Mouse (Mus musculus) neural tube, embryonic 15.5 days (tissue): Measurements from ENCODE around the gene Eef1akmt1. TPM values are rescaled to one million over a fixed set of nuclear protein-coding genes. Genes with fewer than 3 reads are reported as not detected.

Source experiments
- ATAC-seq: fragments of 200-750 bp; cut with Nextera tagmentation; 2 replicates; pipeline ENCODE4 v1.8.0; 2017; ENCODE audit warnings: mild to moderate bottlenecking, moderate TSS enrichment, moderate library complexity; ENCODE audit not compliant: low FRiP score
- H3K27ac ChIP-seq: fragments of 300-500 bp; sonication (generic); replicated peaks from 2 replicates; pipeline ENCODE4 v1.5.1; 2015; ENCODE audit warnings: mild to moderate bottlenecking, inconsistent platforms
- H3K27me3 ChIP-seq: fragments of 300-500 bp; sonication (generic); replicated peaks from 2 replicates; pipeline ENCODE4 v1.6.1; 2015; ENCODE audit warnings: inconsistent platforms
- H3K36me3 ChIP-seq: fragments of 300-500 bp; sonication (generic); 2 replicates; pipeline ENCODE4 v1.6.1; 2015; ENCODE audit warnings: inconsistent platforms
- H3K4me1 ChIP-seq: fragments of 300-500 bp; sonication (generic); 2 replicates; pipeline ENCODE4 v1.6.1; 2015; ENCODE audit warnings: inconsistent platforms
- H3K4me2 ChIP-seq: fragments of 300-500 bp; sonication (generic); 2 replicates; pipeline ENCODE4 v1.6.1; 2015; ENCODE audit warnings: inconsistent platforms, mild to moderate bottlenecking, moderate library complexity
- H3K4me3 ChIP-seq: fragments of 300-500 bp; sonication (generic); replicated peaks from 2 replicates; pipeline ENCODE4 v1.5.1; 2015; ENCODE audit warnings: mild to moderate bottlenecking, inconsistent platforms
- H3K9ac ChIP-seq: fragments of 300-500 bp; sonication (generic); replicated peaks from 2 replicates; pipeline ENCODE4 v1.6.1; 2015; ENCODE audit warnings: mild to moderate bottlenecking, inconsistent platforms
- H3K9me3 ChIP-seq: fragments of 300-500 bp; sonication (generic); replicated peaks from 2 replicates; pipeline ENCODE4 v1.6.1; 2016; ENCODE audit warnings: inconsistent platforms
- WGBS: fragments of 180-500 bp; shearing (Covaris S2); methylation state at CpG from one replicate; pipeline ENCODE4 v1.1.7; 2015; ENCODE audit warnings: mixed read lengths; 5-methylcytosine and 5-hydroxymethylcytosine counted together
- polyA plus RNA-seq: library from polyadenylated mRNA; unstranded; fragments of >200 nt; fragmentation: Nextera tagmentation; extraction: Ambion mirVana; gene quantifications from 2 replicates; pipeline ENCODE4 v1.2.1, GENCODE M21; 2015

Eef1akmt1 gene
- polyA plus RNA-seq, 1 experiment from 2014 or later: 104 TPM

DNA sequence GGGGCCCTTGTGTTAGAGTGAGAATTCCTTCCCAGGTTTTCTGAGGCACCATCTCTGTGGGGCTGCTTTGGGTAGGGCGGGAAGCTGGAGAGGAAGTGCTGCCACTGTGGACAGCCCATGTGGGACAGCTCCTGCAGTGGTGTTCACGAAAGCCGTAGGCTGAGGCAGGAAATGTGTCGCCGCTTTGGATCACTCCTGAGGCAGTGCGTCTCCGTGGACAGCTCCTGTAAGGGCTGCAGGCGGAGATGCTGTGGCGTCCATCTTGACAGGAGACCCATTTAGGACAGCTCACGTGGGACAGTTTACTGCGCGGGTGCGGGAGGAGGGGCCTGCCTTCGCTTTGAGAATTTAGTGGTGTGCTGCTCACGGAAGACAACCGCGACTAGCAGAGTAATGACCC, 25.9 kb downstream of the Eef1akmt1 start:
- no peaks in the 10 kb centered on the region for H3K9me3 ChIP-seq
- no peak for ATAC-seq
- H3K4me2 ChIP-seq: no peak overlapping the region
- no peaks in the 10 kb centered on the region for H3K27me3 ChIP-seq
- H3K4me3 ChIP-seq: no peak overlapping the region
- H3K9ac ChIP-seq: no peak overlapping the region
- peaks cover 32% of the 10 kb centered on the region for H3K36me3 ChIP-seq
- 80% methylated on average over 17 of the region's 17 CpGs for WGBS
- H3K27ac ChIP-seq: no peak overlapping the region
- H3K4me1 ChIP-seq: no peaks in the 10 kb centered on the region

DNA sequence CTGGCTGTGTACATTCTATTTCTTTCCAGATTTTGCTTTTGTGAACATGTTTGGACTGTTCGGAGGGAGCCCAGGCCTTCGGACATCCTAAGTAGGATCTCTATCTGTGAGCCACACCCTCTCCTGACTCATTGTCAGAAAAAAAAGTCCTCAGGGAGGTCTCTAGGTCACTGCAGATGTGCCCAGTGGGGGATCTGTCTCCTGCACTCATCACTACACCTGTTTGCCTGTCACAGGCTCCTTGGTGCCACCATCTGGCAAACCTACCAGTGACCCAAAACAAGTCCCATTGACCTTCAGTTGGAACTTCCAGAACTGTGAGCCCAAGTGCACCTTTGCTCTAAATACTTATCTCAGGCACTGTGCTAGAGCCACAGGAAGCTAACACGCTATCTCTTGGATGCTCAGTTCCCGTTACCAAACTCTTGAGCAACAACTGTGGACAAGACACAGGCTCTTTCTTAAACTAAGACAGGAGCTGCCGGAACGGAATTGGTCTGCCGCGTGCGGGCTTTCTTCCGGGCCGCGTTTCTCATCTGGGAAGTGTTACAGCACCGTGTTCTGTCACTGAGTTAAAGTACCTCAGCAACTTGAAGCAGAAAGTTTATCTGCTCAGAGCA, 27.9 kb downstream of the Eef1akmt1 start:
- 94% methylated on average over 13 of the region's 13 CpGs for WGBS
- Histone ChIP-seq H3K4me1 (no peaks in the 10 kb centered on the region), H3K27me3 (no peaks in the 10 kb centered on the region), H3K9me3 (no peaks in the 10 kb centered on the region), H3K27ac (no peak overlapping the region), H3K9ac (no peak overlapping the region), H3K4me2 (no peak overlapping the region), H3K4me3 (no peak overlapping the region), H3K36me3 (peaks cover 22% of the 10 kb centered on the region)
- ATAC-seq: no peak

DNA sequence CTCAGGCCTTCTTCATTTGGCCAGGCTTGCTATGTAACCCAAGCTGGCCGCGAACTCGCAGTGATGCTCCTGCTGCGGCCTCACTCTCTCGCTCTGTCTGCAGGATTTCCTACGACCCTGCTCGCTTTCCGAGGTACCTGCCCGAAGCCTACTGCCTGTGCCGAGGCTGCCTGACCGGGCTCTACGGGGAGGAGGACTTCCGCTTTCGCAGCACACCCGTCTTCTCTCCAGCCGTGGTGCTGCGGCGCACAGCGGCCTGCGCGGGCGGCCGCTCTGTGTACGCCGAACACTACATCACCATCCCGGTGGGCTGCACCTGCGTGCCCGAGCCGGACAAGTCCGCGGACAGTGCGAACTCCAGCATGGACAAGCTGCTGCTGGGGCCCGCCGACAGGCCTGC, 29.2 kb downstream of the Eef1akmt1 start:
- Histone ChIP-seq H3K4me1 (peaks cover 7% of the 10 kb centered on the region), H3K36me3 (peaks cover 22% of the 10 kb centered on the region), H3K9ac (no peak overlapping the region), H3K4me3 (no peak overlapping the region), H3K27ac (no peak overlapping the region), H3K9me3 (no peaks in the 10 kb centered on the region), H3K27me3 (no peaks in the 10 kb centered on the region), H3K4me2 (no peak overlapping the region)
- ATAC-seq: no peak
- 70% methylated on average over 34 of the region's 34 CpGs for WGBS

- Histone ChIP-seq H3K9me3 (no peaks in the 10 kb centered on the region), H3K36me3 (peaks cover 22% of the 10 kb centered on the region), H3K9ac (no peak overlapping the region), H3K27me3 (no peaks in the 10 kb centered on the region), H3K4me1 (peaks cover 15% of the 10 kb centered on the region), H3K4me2 (no peak overlapping the region), H3K27ac (no peak overlapping the region), H3K4me3 (no peak overlapping the region)
- no peak for ATAC-seq
- WGBS: 89% methylated on average over 11 of the region's 11 CpGs
Observed at GRCm38 (mm10) chr14:57540683-57541082, 30.7 kb downstream of the Eef1akmt1 start.

DNA sequence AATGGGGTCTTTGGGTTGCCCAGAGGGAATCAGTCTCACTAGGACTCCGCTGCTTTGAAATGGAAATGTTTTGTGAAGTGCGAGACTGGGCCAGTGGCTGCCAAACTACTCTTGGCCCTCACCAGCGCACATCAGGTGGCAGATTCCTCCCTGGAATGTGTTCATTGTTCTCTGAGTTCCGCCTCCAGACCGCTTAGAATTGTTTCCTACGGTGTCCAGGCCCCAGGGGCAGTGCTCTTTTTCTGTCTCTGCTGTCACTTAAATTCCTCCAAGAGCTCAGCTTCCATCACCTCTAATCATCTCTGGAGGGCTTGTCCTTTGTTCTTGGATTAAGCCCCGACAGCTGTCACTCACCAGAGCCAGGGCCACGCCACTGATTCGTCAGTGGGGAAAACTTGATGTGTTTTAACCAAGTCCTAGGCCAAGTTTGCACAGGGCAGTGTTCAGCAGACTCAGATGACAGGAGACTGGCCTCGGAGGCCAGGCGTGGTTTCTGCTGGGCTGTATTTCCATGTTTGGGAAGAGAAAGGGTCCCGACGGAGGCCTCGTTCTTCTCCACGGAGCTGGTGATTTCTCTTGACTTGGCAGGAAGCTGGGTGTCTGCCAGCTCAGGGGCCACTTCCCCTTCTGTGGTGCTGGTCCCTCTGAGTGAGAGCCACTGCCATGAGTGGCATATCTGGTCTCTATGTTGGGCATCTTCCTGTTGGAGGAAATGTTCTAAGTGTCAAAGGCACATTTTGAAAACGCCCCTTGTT, 34.0 kb downstream of the Eef1akmt1 start:
- ATAC-seq: 0 out of 2 replicates have a peak, but pooled peaks have one; percentile 12
- H3K4me1 ChIP-seq: peaks cover 34% of the 10 kb centered on the region
- 14% methylated on average over 16 of the region's 16 CpGs for WGBS
- no peak overlapping the region for H3K9ac ChIP-seq
- H3K9me3 ChIP-seq: no peaks in the 10 kb centered on the region
- H3K27me3 ChIP-seq: no peaks in the 10 kb centered on the region
- H3K4me3 ChIP-seq: no peak overlapping the region
- 0 out of 2 replicates have a peak overlapping the region, but pooled peaks have one; percentile 18 for H3K27ac ChIP-seq
- H3K36me3 ChIP-seq: peaks cover 7% of the 10 kb centered on the region
- H3K4me2 ChIP-seq: peak overlapping the region; percentile 20

DNA sequence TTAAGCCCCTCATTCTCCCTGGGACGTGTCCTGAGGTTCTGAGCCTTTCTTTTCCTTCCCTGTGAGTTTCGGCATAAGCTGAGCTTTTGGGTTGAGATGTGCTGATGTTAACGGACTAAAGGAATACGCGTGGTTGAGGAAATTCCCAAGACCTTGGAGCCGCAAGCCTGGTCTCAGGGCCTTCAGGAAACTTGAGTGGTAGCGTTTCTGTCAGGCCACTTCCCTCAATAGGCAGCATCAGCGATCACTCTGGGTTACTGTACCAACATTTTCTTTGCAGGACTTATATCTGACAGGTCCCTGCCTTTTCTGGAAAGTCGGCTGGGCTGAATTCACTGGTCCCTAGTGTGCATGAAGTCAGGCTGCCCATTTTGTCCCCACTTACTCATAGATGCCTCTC, 34.6 kb downstream of the Eef1akmt1 start:
- Histone ChIP-seq H3K4me3 (no peak overlapping the region), H3K4me1 (peaks cover 34% of the 10 kb centered on the region), H3K9me3 (no peaks in the 10 kb centered on the region), H3K4me2 (no peak overlapping the region), H3K27me3 (no peaks in the 10 kb centered on the region), H3K27ac (0 out of 2 replicates have a peak overlapping the region, but pooled peaks have one; percentile 18), H3K36me3 (0 out of 2 replicates have a peak, but pooled peaks cover under 1% of the 10 kb centered on the region), H3K9ac (no peak overlapping the region)
- no peak for ATAC-seq
- 54% methylated on average over 9 of the region's 9 CpGs for WGBS

DNA sequence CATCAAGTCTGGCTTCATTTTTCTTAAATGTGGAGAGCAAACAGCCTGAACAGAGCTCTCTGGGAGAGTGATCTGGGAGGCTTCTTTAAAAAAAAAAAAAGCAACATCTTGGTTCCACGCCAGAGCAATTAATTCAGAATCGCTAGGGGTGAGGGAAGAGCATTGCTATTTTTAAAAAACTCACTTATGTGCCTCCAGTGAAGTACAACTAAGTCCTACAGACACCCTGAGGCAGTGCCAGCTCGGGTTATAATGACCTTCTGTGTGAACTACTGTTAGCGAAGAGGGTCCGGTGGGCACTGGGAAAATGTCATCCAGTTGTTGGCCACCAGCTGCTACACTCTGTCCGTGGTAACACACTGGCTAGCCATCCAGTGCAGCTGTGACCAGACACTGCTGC, 35.8 kb downstream of the Eef1akmt1 start:
- Histone ChIP-seq H3K9me3 (no peaks in the 10 kb centered on the region), H3K4me2 (no peak overlapping the region), H3K4me3 (no peak overlapping the region), H3K4me1 (peaks cover 34% of the 10 kb centered on the region), H3K27ac (0 out of 2 replicates have a peak overlapping the region, but pooled peaks have one; percentile 2), H3K9ac (no peak overlapping the region), H3K36me3 (no peaks in the 10 kb centered on the region), H3K27me3 (no peaks in the 10 kb centered on the region)
- 43% methylated on average over 6 of the region's 6 CpGs for WGBS
- ATAC-seq: peak; percentile 30; the same call in 1 of the 2 replicates

DNA sequence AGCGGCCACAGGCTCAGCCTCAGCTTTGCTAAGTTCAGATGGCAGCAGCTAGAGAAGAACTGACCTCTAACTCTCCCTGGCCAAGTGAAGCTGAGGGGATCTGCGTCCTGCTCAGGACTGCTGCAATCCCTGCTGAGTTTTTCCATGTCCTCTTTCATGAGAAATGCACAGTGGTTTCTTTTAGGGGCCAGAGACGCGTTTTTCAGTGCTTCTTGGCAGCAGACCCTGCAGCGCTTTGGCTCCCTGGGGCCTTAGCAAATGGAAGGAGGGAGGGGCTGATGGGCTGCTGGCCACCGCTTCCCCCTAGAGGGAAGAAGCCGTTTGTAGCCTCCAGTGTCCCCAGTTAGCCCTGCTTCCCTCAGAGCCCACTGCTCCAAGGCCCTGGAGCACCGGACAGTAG, 36.5 kb downstream of the Eef1akmt1 start:
- Histone ChIP-seq H3K4me2 (peak overlapping the region; percentile 19), H3K9me3 (no peaks in the 10 kb centered on the region), H3K9ac (no peak overlapping the region), H3K4me1 (peaks cover 34% of the 10 kb centered on the region), H3K4me3 (no peak overlapping the region), H3K27me3 (no peaks in the 10 kb centered on the region), H3K27ac (0 out of 2 replicates have a peak overlapping the region, but pooled peaks have one; percentile 2), H3K36me3 (no peaks in the 10 kb centered on the region)
- peak; percentile 51; the same call in 1 of the 2 replicates for ATAC-seq
- WGBS: 12% methylated on average over 8 of the region's 8 CpGs

DNA sequence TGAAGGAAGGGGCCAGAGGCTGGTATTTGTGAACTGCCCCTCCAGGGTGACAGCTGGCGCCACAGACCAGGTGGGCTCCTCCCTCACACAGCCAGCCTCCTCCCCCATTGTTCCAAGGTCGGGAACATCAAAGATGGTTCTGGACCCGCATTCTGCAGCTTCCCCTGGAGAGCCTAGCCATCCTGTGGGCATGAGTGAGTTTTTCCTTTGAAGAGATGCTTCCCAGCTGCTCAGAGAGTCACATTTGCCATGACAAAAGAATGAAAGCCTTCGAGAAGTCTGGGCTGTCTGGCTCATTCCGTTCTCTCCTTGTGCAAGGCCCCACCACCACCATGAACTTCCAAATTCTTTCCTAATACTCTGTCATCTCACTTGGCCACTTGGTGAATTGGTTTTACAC, 37.1 kb downstream of the Eef1akmt1 start:
- no peak for ATAC-seq
- H3K36me3 ChIP-seq: no peaks in the 10 kb centered on the region

DNA sequence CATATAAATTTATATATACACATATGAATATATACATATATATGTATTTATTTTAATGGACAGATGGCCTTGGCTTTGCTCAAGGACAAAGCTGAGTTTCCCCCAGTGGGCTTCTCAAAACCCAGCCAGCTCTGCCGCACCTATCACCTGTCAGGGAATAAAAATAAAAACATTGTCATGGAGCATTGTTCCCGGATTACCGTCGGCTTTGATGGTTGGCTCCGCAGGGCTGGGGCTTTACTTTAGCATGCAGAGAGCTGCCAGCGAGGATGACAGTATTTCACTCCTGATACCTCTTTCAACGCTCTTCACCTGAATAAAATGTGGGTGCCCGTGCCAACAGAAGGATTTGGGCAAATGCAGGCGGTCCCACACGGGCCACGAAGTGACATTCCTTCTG, 37.6 kb downstream of the Eef1akmt1 start:
- H3K9ac ChIP-seq: no peak overlapping the region
- H3K9me3 ChIP-seq: no peaks in the 10 kb centered on the region
- H3K27me3 ChIP-seq: no peaks in the 10 kb centered on the region
- H3K4me2 ChIP-seq: no peak overlapping the region
- no peak overlapping the region; the same call in 1 of the 2 replicates for H3K27ac ChIP-seq
- peaks cover 41% of the 10 kb centered on the region for H3K4me1 ChIP-seq
- no peak overlapping the region for H3K4me3 ChIP-seq
- no peak for ATAC-seq
- H3K36me3 ChIP-seq: no peaks in the 10 kb centered on the region
- 16% methylated on average over 11 of the region's 11 CpGs for WGBS

More for the DNA sequence above, 37.1 kb downstream of the Eef1akmt1 start:
- Histone ChIP-seq H3K9ac (no peak overlapping the region), H3K27me3 (no peaks in the 10 kb centered on the region), H3K27ac (peak overlapping the region; percentile 2; the same call in 1 of the 2 replicates), H3K4me2 (peak overlapping the region; percentile 19; the same call in 1 of the 2 replicates), H3K4me3 (no peak overlapping the region), H3K9me3 (no peaks in the 10 kb centered on the region), H3K4me1 (peaks cover 40% of the 10 kb centered on the region)
- 15% methylated on average over 5 of the region's 5 CpGs for WGBS

DNA sequence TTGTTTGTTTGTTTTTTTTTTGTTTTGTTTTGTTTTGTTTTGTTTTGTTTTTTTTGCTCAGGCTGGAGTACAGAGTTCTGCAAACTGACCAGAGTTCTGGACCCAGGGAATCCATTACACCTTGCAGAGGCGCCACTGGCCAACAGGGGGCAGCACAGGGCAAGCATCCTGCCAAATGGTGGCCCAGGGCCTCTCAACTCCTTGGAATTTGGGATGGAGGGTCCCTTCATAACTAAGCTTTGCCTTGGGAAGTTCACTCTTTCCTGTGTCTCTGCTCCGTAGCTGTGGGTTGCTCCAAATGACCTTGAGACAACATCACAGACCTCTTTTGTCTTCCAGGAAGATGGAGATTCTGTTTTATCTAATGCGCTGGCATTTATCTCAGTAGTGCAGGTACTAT, 38.2 kb downstream of the Eef1akmt1 start:
- H3K36me3 ChIP-seq: no peaks in the 10 kb centered on the region
- H3K4me1 ChIP-seq: peaks cover 41% of the 10 kb centered on the region
- WGBS: 39% methylated on average over 3 of the region's 3 CpGs
- H3K4me2 ChIP-seq: no peak overlapping the region
- no peak overlapping the region for H3K4me3 ChIP-seq
- ATAC-seq: no peak
- H3K9ac ChIP-seq: no peak overlapping the region
- no peaks in the 10 kb centered on the region for H3K27me3 ChIP-seq
- H3K9me3 ChIP-seq: no peaks in the 10 kb centered on the region
- no peak overlapping the region for H3K27ac ChIP-seq

DNA sequence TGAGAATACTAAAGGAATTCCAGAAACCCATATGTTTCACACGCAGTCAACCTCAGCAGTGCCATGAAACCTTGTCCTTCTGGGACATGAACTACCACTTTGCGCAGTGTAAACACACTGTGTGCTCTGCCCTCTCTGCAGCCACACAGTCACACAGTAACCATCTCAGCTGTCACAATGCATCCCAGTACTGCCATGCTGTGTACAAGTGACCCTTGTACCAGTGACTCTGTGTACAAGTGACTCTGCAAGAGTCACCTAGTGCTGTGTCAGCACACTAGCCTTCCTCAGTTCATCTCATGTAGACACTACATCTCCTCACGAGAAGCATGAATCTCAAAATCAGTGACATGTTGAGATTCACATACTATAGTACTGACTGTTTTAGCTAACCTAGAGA, 38.8 kb downstream of the Eef1akmt1 start:
- no peak overlapping the region for H3K9ac ChIP-seq
- no peak overlapping the region for H3K27ac ChIP-seq
- WGBS: 96% methylated on average over 3 of the region's 3 CpGs
- ATAC-seq: no peak
- H3K9me3 ChIP-seq: no peaks in the 10 kb centered on the region
- no peak overlapping the region for H3K4me3 ChIP-seq
- no peaks in the 10 kb centered on the region for H3K27me3 ChIP-seq
- H3K4me1 ChIP-seq: peaks cover 37% of the 10 kb centered on the region
- no peaks in the 10 kb centered on the region for H3K36me3 ChIP-seq
- H3K4me2 ChIP-seq: no peak overlapping the region
